Mouse (Mus musculus): ENCODE measurements at regions not wholly inside any gene's neighbourhood (a gene's known extent, or its start where the extent isn't known, plus 50 kb on each side); places are given as distances from the start of the nearest gene placed in this dataset.

- no peaks in the 10 kb centered on the region for H3K36me3 ChIP-seq (replicated peaks; ENCODE audit: control insufficient read depth, insufficient read depth, low read depth)
- DNase-seq (ENCODE audit: low read depth in 3 of 3, low spot score in 3 of 3) = no peak
Measured at GRCm38 (mm10) chr6:41178896-41179295, 123.2 kb upstream of the Try4 start.

GRCm38 (mm10) chr6:41178019-41178418, 124.0 kb upstream of the Try4 start:
- 40% methylated on average over 2 of the region's 2 CpGs for WGBS (ENCODE audit: insufficient replicate concordance)

More at GRCm38 (mm10) chr6:41178896-41179295, 123.2 kb upstream of the Try4 start:
- 71% methylated on average over 7 of the region's 7 CpGs for WGBS (ENCODE audit: insufficient replicate concordance)
- Histone ChIP-seq H3K27me3 (ENCODE audit: control insufficient read depth, insufficient read depth, low read length) (no peaks in the 10 kb centered on the region), H3K4me2 (ENCODE audit: low read depth) (no peak overlapping the region), H3K4me3 (ENCODE audit: insufficient read depth in 1 of 2, low read depth in 2 of 2, low read length in 2 of 2) (no peak overlapping the region), H3K4me1 (replicated peaks; ENCODE audit: control insufficient read depth in 2 of 2, insufficient read depth in 2 of 2, low read length in 1 of 2) (peaks cover 17 to 28% of the 10 kb centered on the region in 2 experiments), H3K9ac (replicated peaks) (no peak overlapping the region), H3K27ac (no peak overlapping the region), H3K9me3 (ENCODE audit: control insufficient read depth, low read length) (no peaks in the 10 kb centered on the region)
- no peak for ATAC-seq (ENCODE audit: insufficient read depth)
- TF ChIP-seq EP300 (IDR thresholded peaks at IDR 0.05; ENCODE audit: low read depth) (no peak), CTCF (IDR thresholded peaks at IDR 0.05; ENCODE audit: low read depth) (peak; percentile 31)

DNA sequence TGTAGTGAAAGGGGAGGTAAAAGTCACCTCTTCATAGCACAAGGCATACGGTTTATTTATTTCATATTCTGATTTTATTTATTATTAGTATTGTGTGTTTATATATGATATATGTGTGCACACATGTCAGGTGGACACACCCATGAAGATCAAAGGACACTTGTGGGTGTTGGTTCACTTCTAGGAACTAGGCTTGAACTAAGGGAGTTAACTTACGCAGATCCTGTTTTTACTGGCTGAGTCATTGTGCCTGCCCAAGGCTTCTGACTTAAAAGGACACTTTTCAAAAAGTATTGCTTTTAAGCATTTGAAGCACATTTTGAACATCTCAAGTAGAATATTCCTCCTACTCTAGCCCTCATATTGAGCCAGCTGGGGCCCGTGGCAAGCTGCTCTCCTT, 124.9 kb upstream of the Try4 start:
- peak; percentile 47 to 65 (median 48) for DNase-seq (ENCODE audit: low read depth in 3 of 3, low spot score in 3 of 3)
- peak; percentile 88 for ATAC-seq (ENCODE audit: insufficient read depth)
- H3K9me3 ChIP-seq (ENCODE audit: control insufficient read depth, low read length) = no peaks in the 10 kb centered on the region
- WGBS (ENCODE audit: insufficient replicate concordance) = 34% methylated on average over 3 of the region's 3 CpGs
- H3K27me3 ChIP-seq (ENCODE audit: control insufficient read depth, insufficient read depth, low read length) = no peaks in the 10 kb centered on the region
- no peaks in the 10 kb centered on the region for H3K36me3 ChIP-seq (replicated peaks; ENCODE audit: control insufficient read depth, insufficient read depth, low read depth)
- H3K9ac ChIP-seq (replicated peaks) = no peak overlapping the region
- H3K27ac ChIP-seq = peak overlapping the region; percentile 8; the same call in 1 of the 2 replicates
- no peak overlapping the region for H3K4me3 ChIP-seq (ENCODE audit: insufficient read depth in 1 of 2, low read depth in 2 of 2, low read length in 2 of 2)
- H3K4me2 ChIP-seq (ENCODE audit: low read depth) = 0 out of 2 replicates have a peak overlapping the region, but pooled peaks have one; percentile 13
- peaks cover 17 to 28% of the 10 kb centered on the region in 2 experiments for H3K4me1 ChIP-seq (replicated peaks; ENCODE audit: control insufficient read depth in 2 of 2, insufficient read depth in 2 of 2, low read length in 1 of 2)
- no peak for TF ChIP-seq CTCF (IDR thresholded peaks at IDR 0.05; ENCODE audit: low read depth)

More at GRCm38 (mm10) chr6:41178019-41178418, 124.0 kb upstream of the Try4 start:
- Histone ChIP-seq H3K4me3 (ENCODE audit: insufficient read depth in 1 of 2, low read depth in 2 of 2, low read length in 2 of 2) (no peak overlapping the region), H3K9me3 (ENCODE audit: control insufficient read depth, low read length) (no peaks in the 10 kb centered on the region), H3K27me3 (ENCODE audit: control insufficient read depth, insufficient read depth, low read length) (no peaks in the 10 kb centered on the region), H3K27ac (no peak overlapping the region), H3K4me1 (replicated peaks; ENCODE audit: control insufficient read depth in 2 of 2, insufficient read depth in 2 of 2, low read length in 1 of 2) (peaks cover 17 to 28% of the 10 kb centered on the region in 2 experiments), H3K36me3 (replicated peaks; ENCODE audit: control insufficient read depth, insufficient read depth, low read depth) (no peaks in the 10 kb centered on the region), H3K9ac (replicated peaks) (no peak overlapping the region), H3K4me2 (ENCODE audit: low read depth) (no peak overlapping the region)
- TF ChIP-seq CTCF (IDR thresholded peaks at IDR 0.05; ENCODE audit: low read depth) = no peak
- TF ChIP-seq EP300 (IDR thresholded peaks at IDR 0.05; ENCODE audit: low read depth) = no peak
- no peak for DNase-seq (ENCODE audit: low read depth in 3 of 3, low spot score in 3 of 3)
- ATAC-seq (ENCODE audit: insufficient read depth) = peak; percentile 56; the same call in 1 of the 2 replicates

DNA sequence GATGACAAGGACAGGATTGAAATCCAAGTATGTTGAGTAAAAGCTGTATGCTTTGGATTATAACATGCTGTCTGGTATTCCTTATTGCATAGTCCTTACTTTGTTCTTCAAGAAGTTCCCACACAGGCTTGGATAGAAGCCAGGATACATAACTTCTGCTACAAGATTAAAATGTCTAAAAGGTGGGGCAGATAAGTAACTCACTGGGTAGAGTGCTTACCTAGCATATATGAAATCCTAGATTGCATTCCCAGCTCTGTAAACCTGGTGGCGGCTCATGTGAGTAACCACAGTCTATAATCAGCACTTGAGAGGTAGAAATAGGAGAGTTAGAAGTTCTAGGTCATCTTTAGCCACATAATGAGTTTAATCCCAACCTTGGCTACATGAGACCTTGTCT, 126.0 kb upstream of the Try4 start:
- H3K4me3 ChIP-seq (ENCODE audit: insufficient read depth in 1 of 2, low read depth in 2 of 2, low read length in 2 of 2) = no peak overlapping the region
- no peak for DNase-seq (ENCODE audit: low read depth in 3 of 3, low spot score in 3 of 3)

DNA sequence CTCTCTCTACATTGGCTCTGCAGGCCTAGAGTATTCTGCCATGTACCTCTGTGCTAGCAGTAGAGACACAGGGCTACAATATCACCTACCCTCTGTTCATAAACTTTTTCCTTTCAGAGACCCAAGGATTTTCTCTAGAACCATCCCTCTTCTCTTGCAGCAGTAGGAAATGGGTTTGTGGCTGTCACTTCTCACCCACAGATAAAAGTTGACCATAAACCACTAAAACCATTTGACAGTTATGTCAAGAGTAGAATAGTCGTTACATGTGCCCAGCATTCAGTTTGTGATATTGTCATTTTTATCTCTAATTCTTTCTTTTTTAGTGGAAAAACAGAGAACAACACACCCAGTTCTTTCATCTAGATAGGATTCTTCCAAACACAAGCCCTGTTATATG, 128.2 kb upstream of the 2210010C04Rik start:
- no peak for TF ChIP-seq CTCF (IDR thresholded peaks at IDR 0.05; ENCODE audit: low read depth)
- 0 out of 2 replicates have a peak, but pooled peaks have one; percentile 27 for TF ChIP-seq EP300 (IDR thresholded peaks at IDR 0.05; ENCODE audit: low read depth)
- H3K4me1 ChIP-seq (replicated peaks; ENCODE audit: control insufficient read depth in 2 of 2, insufficient read depth in 2 of 2, low read length in 1 of 2) = peaks cover 3 to 6% of the 10 kb centered on the region in 2 experiments; a peak in 3 of 4 replicates
- ATAC-seq (ENCODE audit: insufficient read depth) = no peak

More for the DNA sequence above, 126.0 kb upstream of the Try4 start:
- WGBS (ENCODE audit: insufficient replicate concordance) = 58% methylated on average over 1 of the region's 1 CpGs
- no peaks in the 10 kb centered on the region for H3K36me3 ChIP-seq (replicated peaks; ENCODE audit: control insufficient read depth, insufficient read depth, low read depth)
- no peak overlapping the region for H3K9ac ChIP-seq (replicated peaks)
- no peak overlapping the region for H3K4me2 ChIP-seq (ENCODE audit: low read depth)
- ATAC-seq (ENCODE audit: insufficient read depth) = no peak
- H3K27me3 ChIP-seq (ENCODE audit: control insufficient read depth, insufficient read depth, low read length) = no peaks in the 10 kb centered on the region
- no peaks in the 10 kb centered on the region for H3K9me3 ChIP-seq (ENCODE audit: control insufficient read depth, low read length)
- H3K4me1 ChIP-seq (replicated peaks; ENCODE audit: control insufficient read depth in 2 of 2, insufficient read depth in 2 of 2, low read length in 1 of 2) = peaks cover 17 to 28% of the 10 kb centered on the region in 2 experiments
- H3K27ac ChIP-seq = no peak overlapping the region
- TF ChIP-seq CTCF (IDR thresholded peaks at IDR 0.05; ENCODE audit: low read depth) (no peak), EP300 (IDR thresholded peaks at IDR 0.05; ENCODE audit: low read depth) (no peak)

More for the DNA sequence above, 128.2 kb upstream of the 2210010C04Rik start:
- Histone ChIP-seq H3K9me3 (ENCODE audit: control insufficient read depth, low read length) (no peaks in the 10 kb centered on the region), H3K9ac (replicated peaks) (no peak overlapping the region), H3K27ac (no peak overlapping the region), H3K27me3 (ENCODE audit: control insufficient read depth, insufficient read depth, low read length) (no peaks in the 10 kb centered on the region), H3K4me3 (ENCODE audit: insufficient read depth in 1 of 2, low read depth in 2 of 2, low read length in 2 of 2) (no peak overlapping the region), H3K36me3 (replicated peaks; ENCODE audit: control insufficient read depth, insufficient read depth, low read depth) (no peaks in the 10 kb centered on the region), H3K4me2 (ENCODE audit: low read depth) (no peak overlapping the region)
- WGBS (ENCODE audit: insufficient replicate concordance) = 11% methylated on average over 1 of the region's 1 CpGs
- DNase-seq (ENCODE audit: low read depth in 3 of 3, low spot score in 3 of 3) = no peak

All from liver, embryonic 14.5 days (tissue).